Mouse (Mus musculus) embryo, embryonic 11 days (tissue): ENCODE results near the gene Papss1.
"Not testable (repeated sequence)": the region's sequence is repeated elsewhere in the genome, so short reads cannot be mapped to it uniquely, and the experiment has no call there.

Source experiments
- DNase-seq: peaks from one replicate; pipeline ENCODE4 v3.0.0-alpha.2; 2015

Gene Papss1

DNA sequence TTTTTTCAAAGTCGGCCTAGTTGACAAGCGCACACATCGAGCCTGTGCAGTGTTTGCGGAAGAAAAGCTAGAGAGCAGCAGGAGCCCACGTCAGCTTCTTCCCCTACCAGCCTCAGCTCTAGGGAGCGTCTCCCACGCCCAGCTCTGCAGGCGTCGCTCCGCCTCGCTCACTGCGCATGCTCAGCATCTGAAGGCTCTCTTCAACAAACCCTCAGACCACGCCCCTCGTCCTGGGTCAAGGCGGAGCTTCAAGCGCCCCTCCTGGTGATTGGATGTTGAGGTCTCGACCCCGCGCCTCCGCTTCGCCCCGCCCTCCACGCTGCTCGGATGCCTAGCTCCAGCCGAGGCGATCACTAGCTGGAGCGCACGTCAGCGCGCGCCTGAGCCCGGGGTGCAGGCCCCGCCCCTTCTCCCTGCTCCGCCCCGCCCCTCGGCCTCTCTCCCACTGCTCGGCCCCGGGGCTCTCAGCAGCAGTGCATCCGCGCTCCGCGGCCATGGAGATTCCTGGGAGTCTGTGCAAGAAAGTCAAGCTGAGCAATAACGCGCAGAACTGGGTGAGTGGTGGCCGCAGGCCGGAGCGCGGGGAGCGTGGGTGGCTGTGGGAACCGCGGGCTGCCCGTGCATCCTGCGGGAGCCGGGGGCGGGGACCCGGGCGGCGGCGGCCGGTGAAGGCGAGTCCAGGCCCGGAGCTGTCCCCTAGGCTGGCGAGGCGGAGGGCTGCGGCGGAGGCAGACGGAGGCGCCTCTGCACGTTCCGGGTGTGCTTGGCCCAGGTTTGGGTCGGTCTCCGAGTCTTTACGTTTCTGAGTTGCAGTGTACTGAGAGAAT, at the start of gene Papss1:
TSS of gene Papss1 (plus strand) at position 339 of the 827 bp plus-strand sequence.
- peak; percentile 100 for DNase-seq

- DNase-seq: no peak
Observed at GRCm38 (mm10) chr3:131516332-131516999, 48.1 kb upstream of the Papss1 start.

DNA sequence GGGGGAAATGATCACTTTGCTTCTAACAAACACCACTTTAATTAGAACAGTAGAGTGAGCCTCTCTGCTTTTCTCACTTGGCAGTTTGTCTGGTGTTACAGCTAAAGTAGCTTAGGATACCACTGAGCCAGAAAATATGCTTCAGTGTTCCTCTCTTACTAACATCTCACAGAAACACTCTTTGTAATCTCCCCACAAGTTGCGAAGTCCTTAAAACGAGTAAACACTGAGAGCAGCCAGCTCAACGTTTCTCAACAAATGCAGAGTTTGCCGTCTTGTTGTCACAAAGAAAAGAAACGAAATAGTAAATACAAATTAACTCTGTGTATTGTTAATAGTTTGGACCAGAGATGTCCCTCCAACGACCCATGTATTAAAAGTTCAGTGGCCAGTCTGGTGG, 46.8 kb upstream of the Papss1 start:
- DNase-seq: no peak

DNA sequence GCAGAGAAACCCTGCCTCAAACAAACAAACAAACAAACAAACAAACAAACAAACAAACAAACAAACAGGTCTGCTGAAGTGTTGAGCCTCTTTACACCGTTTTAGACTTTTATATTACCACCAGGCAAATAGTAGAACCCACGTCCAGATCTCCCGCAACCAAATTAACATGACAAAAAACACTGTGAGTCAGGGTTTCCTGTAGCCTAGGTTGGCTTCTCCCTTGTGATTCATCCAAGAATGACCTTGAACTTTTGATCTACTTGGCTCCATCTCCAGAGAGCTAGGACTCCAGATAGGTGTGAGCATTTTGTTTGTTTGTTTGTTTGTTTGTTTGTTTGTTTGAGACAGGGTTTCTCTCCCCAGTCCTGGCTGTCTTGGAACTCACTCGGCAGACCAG, 43.4 kb upstream of the Papss1 start:
- DNase-seq: no peak

DNA sequence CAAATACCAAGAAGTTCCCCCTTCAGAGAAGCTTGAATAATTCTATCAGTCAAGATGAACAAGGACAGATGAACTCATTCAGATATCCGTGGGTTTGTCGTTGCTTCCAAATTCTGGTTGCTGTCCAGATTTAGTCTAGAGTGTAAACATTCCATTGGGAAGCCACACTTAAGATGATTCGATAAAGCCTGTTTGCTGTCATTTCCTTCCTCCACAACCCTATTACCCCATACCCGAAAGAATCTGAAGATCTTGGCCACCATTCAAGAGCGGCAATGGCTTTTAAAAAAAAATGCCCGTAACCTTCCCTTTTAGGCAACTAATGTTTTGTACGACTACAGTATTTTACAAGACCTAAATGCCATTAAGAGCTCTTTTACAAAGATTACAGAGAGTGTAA, 42.3 kb upstream of the Papss1 start:
- no peak for DNase-seq

DNA sequence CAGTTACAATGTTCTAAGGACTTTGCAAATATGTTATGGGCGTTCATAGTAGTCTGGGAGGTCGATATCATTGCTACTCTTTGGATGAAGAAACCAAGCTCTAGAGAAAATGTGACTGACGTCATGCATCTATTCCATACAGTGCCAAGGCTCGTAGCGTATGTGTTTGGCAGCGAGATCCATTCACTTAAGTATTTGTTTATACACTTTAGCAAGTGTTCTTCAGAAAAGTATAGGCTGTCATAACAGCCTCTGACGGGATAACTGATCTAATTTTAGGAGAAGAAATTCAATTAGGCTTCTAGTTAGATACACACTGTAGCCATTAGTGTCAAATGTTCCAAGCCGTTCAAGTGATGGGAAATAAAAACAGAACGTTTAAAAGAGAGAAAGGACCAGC, 40.8 kb upstream of the Papss1 start:
- no peak for DNase-seq

GRCm38 (mm10) chr3:131524210-131524609, 40.4 kb upstream of the Papss1 start:
- DNase-seq: no peak

DNA sequence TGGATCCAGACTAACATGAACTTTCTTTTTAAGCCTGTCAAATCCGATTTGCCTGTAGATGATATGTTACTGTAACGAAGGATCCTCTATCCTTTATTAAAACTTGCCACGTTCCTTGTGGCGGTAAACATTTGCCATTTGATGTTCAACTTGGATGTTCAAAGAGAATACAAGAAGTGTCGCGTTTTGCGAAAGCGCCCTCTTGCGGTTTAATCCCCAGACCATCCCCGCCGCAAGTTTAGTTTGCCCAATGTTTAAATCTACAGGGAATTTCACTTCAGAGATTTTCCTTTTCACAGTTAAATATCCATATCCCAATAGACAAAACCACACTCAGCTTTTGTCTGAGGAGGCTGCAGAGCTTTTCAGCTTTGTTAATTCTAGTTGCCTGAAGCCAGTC, 39.8 kb upstream of the Papss1 start:
- peak; percentile 57 for DNase-seq

- DNase-seq: no peak
Observed at GRCm38 (mm10) chr3:131525229-131525628, 39.3 kb upstream of the Papss1 start.

- DNase-seq: no peak
Observed at GRCm38 (mm10) chr3:131541244-131541942, 23.2 kb upstream of the Papss1 start.

DNA sequence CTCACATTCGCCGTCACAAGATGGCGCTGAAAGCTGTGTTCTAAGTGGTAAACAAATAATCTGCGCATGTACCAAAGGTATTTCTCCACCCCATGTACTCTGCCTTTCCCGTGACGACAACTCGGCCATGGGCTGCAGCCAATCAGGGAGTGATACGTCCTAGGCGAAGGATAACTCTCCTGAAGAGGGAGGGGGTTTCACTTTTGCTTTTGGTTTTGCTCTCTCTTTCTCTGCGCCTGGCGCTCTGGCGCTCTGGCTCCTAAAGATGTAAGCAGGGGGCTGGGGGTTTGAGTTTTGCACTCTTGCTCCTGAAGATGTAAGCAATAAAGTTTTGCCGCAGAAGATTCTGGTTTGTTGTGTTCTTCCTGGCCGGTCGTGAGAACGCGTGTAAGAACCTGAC, 17.0 kb upstream of the Papss1 start:
- not testable (repeated sequence) for DNase-seq

DNA sequence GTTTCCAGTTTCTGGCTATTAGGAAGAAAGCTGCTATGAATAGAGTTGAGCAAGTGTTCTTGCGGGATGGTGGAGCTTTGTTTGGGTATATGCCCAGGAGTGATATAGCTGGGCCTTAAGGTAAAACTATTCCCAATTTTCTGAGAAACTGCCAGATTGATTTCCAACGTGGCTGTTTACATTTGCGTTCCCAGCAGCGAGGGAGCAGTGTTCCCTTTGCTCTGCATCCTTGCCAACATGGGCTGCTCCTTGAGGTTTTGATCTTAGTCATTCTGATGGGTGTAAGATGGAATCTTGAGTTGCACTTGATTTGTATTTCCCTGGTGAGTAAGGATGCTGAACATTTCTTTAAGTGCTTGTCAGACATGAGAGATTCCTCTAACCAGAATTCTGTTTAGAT, 14.5 kb upstream of the Papss1 start:
- no peak for DNase-seq

- peak; percentile 72 for DNase-seq
Observed at GRCm38 (mm10) chr3:131552349-131553254, 12.0 kb upstream of the Papss1 start.

GRCm38 (mm10) chr3:131555771-131556170, 8.8 kb upstream of the Papss1 start:
- no peak for DNase-seq

DNA sequence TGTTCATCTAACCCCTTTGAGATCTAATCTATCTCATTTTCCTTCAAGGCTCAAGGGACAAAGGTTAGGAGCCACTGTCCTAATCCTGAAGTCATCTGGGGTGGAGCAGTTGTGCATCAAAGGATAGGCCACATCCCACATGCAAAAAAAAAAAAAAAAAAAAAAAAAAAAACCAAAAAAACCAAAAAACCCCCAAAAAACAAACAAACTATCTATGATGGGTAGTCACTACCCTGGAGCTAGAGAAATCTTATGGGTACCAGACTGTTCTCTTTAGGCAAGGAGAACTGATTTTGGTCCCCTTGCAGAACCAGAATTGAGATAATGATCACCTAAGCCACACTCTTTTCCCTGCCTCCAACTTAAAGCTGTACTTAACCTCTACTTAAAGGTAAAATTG, 3.0 kb upstream of the Papss1 start:
- no peak for DNase-seq

DNA sequence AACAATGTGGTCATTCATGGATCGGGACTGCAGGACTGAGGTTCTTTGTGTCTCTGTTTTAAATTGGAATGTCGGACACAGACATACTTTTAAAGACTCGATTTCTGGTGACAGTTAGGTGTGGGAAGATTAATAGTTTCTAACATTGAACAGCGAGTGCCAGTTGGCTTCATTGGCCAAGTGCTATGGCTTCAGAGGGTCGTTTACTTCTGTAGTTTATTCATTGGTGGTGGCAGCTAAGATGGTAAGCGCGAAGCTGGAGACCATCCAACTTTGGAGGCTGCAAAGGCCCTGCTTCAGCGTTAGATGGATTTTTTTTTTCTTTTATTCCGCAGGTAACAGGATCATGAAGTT, 666 bp downstream of the Papss1 start:
- no peak for DNase-seq

DNA sequence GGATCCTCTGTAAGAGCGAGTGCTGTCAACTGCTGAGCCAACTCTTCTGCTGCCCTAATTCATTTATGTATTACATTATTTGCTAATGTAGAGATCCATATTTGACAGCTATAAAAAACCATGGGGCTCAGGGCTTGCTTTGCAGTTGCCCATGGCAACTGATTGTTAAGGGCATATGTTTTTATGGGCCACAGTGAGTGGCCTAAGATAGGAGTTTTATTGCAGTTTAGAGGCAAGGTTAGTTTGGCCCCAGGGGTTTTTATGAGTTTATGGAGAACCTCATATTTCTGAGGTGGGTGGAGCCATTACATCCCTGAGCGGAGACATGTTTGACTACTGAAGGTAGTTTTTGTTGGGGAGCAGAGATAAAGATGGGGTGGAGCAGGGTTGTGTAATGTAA, 1.7 kb downstream of the Papss1 start:
- no peak for DNase-seq

GRCm38 (mm10) chr3:131570506-131570905, 5.9 kb downstream of the Papss1 start:
- no peak for DNase-seq

DNA sequence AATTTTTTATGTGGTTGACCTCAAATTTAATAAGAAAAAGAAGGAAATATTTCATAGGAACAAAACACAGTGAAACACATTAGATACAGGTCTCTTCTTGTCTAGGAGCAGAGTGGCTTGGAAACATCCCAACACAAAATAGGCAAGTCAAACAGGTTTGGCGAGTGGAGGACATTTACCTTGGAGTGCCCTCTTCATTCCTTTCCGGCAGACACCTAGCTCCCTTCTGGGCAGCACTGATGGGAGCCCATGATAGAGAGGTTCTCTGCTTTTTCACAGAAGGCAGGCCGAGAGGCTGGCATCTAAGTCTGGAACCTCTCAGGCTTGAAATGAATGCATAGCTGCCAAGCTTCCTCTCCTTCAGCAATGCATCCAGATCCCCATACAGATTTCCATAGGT, 9.0 kb downstream of the Papss1 start:
- peak; percentile 11 for DNase-seq

DNA sequence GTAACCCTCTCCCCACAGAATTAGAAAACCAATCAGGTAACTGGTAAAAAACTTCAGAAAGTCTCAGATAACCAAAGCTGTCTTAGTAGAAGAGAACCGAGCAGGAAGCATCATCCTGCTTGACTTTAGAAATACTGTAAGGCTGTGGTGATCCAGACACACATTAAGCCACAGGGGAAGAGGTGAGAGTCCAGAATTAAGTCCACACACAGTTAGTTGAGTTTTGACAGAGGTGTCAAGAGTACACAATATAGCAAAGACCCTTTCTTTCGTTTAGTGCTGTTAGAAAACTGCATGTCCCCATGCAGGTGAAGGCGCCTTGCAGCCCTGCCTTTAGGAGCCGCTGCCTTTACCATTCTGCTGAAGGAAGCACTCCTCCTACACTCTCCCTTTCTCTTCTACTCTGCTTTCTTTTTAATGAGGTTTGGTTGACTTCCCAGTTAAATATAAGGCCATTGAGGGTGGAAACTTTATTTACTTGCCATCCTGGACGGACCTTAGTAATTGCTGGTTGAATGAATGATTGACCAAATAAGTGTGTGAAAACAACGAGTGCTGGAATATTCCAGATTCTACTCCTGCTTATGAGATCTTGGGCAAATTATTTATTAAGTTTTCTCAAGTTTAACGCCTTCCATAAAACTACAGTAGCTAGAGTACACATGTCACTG, 14.0 kb downstream of the Papss1 start:
- DNase-seq: no peak

- DNase-seq: no peak
Observed at GRCm38 (mm10) chr3:131580040-131580439, 15.5 kb downstream of the Papss1 start.

DNA sequence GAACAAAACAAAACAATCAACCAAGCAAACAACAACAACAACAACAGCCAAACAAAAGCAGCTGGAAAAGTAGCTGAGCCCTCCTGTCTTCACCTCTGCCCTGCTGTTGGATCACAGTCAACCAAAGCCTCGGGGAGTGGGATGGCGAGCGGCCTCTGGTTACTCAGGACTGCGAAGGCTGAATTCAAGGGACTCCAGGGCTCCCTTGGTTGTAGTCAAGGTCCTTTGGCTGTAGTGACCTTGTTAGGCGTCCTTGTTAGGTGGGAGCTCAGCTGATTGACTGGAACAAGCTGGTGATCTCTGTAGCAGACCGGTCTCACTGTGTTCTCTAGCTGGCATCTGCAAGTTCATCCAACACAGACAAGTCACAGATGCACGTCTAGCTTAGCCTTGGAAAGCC, 16.5 kb downstream of the Papss1 start:
- no peak for DNase-seq
